Mouse (Mus musculus): ENCODE measurements around the gene Clspn. TPM values are rescaled to one million over a fixed set of nuclear protein-coding genes. Genes with fewer than 3 reads are reported as not detected.

The Clspn gene
- polyA plus RNA-seq, 1 experiment = 11.4 TPM

GRCm38 (mm10) chr4:126552136-126552535 lies 4.6 kb upstream of the Clspn start:
- Histone ChIP-seq H3K27me3 (ENCODE audit: control insufficient read depth, insufficient read depth, insufficient read length) (no peaks in the 10 kb centered on the region), H3K4me3 (ENCODE audit: insufficient read depth, poor library complexity, severe bottlenecking) (no peak overlapping the region), H3K79me3 (ENCODE audit: low read depth) (no peaks in the 10 kb centered on the region), H3K79me2 (ENCODE audit: control insufficient read depth, insufficient read depth) (peaks cover 3% of the 10 kb centered on the region), H3K36me3 (ENCODE audit: control insufficient read depth, insufficient read depth) (no peaks in the 10 kb centered on the region), H3ac (ENCODE audit: control insufficient read depth, insufficient read length, low read depth) (no peak overlapping the region)
- TF ChIP-seq MYOG (IDR thresholded peaks at IDR 0.05; ENCODE audit: control insufficient read depth, extremely low read depth, insufficient read length) (no peak), MYOD1 (IDR thresholded peaks at IDR 0.05; ENCODE audit: control insufficient read depth, insufficient read length, low read depth) (no peak), CEBPB (IDR thresholded peaks at IDR 0.05; ENCODE audit: low read depth) (no peak), CTCF (IDR thresholded peaks at IDR 0.05; ENCODE audit: control insufficient read depth, insufficient read depth, insufficient read length) (no peak)

DNA sequence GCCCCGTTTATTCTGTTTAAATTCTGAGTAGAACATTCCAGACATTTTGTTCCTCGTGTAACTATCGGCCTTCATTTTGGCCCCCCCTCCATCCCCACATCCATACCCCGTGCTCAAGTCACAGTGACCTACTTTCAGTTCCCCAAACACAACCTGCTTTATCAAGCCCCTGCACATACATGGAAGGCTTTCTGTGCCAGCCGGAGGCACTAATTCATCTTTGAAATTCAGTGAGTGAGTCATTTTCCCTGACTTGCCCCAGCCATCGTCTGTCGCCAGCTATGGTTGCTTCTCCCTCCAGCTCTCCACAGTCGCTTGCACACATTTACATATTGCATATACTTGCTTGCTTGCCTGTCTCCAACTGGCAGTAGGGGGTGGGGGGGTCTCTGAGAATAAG lies 3.6 kb upstream of the Clspn start:
- Histone ChIP-seq H3K79me3 (ENCODE audit: low read depth) (peaks cover 7% of the 10 kb centered on the region), H3K79me2 (ENCODE audit: control insufficient read depth, insufficient read depth) (peaks cover 12% of the 10 kb centered on the region), H3K27me3 (ENCODE audit: control insufficient read depth, insufficient read depth, insufficient read length) (no peaks in the 10 kb centered on the region), H3K36me3 (ENCODE audit: control insufficient read depth, insufficient read depth) (no peaks in the 10 kb centered on the region), H3ac (ENCODE audit: control insufficient read depth, insufficient read length, low read depth) (no peak overlapping the region), H3K4me3 (ENCODE audit: insufficient read depth, poor library complexity, severe bottlenecking) (no peak overlapping the region)
- TF ChIP-seq MAX (IDR thresholded peaks at IDR 0.05) (no peak), MYOD1 (IDR thresholded peaks at IDR 0.05; ENCODE audit: control insufficient read depth, insufficient read length, low read depth) (no peak), USF1 (IDR thresholded peaks at IDR 0.05; ENCODE audit: low read depth) (no peak)

DNA sequence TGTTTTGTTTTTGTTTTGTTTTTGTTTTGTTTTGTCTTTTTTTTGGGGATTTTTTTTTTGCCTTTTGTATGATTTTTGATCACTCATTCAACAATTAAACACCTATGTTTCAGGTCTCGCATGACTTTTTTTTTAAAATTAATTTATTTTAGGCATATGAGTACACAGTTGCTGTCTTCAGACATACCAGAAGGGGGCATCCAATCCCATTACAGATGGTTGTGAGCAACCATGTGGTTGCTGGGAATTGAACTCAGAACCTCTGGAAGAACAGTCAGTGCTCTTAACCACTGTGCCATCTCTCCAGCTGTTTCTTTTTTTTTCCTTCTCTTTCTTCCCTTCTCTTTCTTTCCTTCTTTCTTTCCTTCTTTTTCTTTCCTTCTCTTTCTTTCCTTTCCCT lies 3.0 kb upstream of the Clspn start:
- TF ChIP-seq MYOD1 (IDR thresholded peaks at IDR 0.05; ENCODE audit: control insufficient read depth, insufficient read length, low read depth) (no peak), MAX (IDR thresholded peaks at IDR 0.05) (no peak), USF1 (IDR thresholded peaks at IDR 0.05; ENCODE audit: low read depth) (no peak), CEBPB (IDR thresholded peaks at IDR 0.05; ENCODE audit: low read depth) (no peak), CTCF (IDR thresholded peaks at IDR 0.05; ENCODE audit: control insufficient read depth, insufficient read depth, insufficient read length) (no peak)
- no peak overlapping the region for H3ac ChIP-seq (ENCODE audit: control insufficient read depth, insufficient read length, low read depth)
- H3K27me3 ChIP-seq (ENCODE audit: control insufficient read depth, insufficient read depth, insufficient read length) = no peaks in the 10 kb centered on the region
- H3K36me3 ChIP-seq (ENCODE audit: control insufficient read depth, insufficient read depth) = peaks cover 1% of the 10 kb centered on the region
- peaks cover 18% of the 10 kb centered on the region for H3K79me2 ChIP-seq (ENCODE audit: control insufficient read depth, insufficient read depth)
- H3K4me3 ChIP-seq (ENCODE audit: insufficient read depth, poor library complexity, severe bottlenecking) = no peak overlapping the region
- H3K79me3 ChIP-seq (ENCODE audit: low read depth) = peaks cover 12% of the 10 kb centered on the region

DNA sequence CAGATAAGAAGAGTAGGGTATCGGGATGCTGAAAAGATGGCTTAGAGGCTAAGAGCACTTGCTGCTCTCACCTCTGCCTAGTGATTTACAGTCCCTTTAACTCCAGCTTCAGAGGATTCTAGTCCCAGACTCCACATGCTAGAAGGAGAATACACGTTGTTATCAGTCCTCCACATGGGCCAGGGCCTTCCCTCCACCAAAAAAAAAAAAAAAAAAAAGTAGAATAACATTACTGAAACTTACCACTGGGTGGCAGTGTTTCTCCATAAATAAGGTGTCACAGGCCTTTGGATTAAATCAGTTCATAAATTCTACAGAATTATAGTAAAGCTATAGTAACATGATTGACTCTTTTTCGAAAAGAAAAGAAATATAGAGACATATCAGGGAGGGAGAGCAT lies 2.3 kb upstream of the Clspn start:
- H3K4me3 ChIP-seq (ENCODE audit: insufficient read depth, poor library complexity, severe bottlenecking) = no peak overlapping the region
- H3ac ChIP-seq (ENCODE audit: control insufficient read depth, insufficient read length, low read depth) = no peak overlapping the region
- H3K36me3 ChIP-seq (ENCODE audit: control insufficient read depth, insufficient read depth) = peaks cover 7% of the 10 kb centered on the region
- no peaks in the 10 kb centered on the region for H3K27me3 ChIP-seq (ENCODE audit: control insufficient read depth, insufficient read depth, insufficient read length)
- no peak for TF ChIP-seq FOSL1 (IDR thresholded peaks at IDR 0.05; ENCODE audit: insufficient read depth, low read length, poor library complexity, severe bottlenecking)
- no peak for TF ChIP-seq MYOD1 (IDR thresholded peaks at IDR 0.05; ENCODE audit: control insufficient read depth, insufficient read length, low read depth)
- no peak for TF ChIP-seq MAX (IDR thresholded peaks at IDR 0.05)
- no peak for TF ChIP-seq USF1 (IDR thresholded peaks at IDR 0.05; ENCODE audit: low read depth)
- no peak for TF ChIP-seq CTCF (IDR thresholded peaks at IDR 0.05; ENCODE audit: control insufficient read depth, insufficient read depth, insufficient read length)
- no peak for TF ChIP-seq CEBPB (IDR thresholded peaks at IDR 0.05; ENCODE audit: low read depth)
- H3K79me2 ChIP-seq (ENCODE audit: control insufficient read depth, insufficient read depth) = peaks cover 23% of the 10 kb centered on the region
- peaks cover 13% of the 10 kb centered on the region for H3K79me3 ChIP-seq (ENCODE audit: low read depth)

DNA sequence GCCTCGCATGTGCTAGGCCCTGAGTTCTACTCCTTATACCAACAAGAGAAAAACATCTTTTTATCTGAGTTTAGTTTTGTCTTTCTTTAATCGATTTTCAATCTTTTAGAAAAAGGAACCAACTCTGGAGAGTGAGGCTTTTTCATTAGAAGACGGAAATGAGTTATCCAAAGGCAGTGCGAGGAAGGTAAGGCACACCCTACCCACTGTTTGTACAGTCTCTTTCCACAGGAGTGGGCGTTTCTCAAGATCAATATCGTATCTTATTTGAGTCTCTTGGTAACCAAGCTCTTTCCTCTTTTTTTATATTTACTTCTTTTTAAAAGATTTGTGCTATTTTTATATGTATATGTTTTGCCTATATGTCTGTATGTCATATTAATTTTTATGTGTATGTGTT lies 7.1 kb downstream of the Clspn start:
- H3K79me2 ChIP-seq (ENCODE audit: control insufficient read depth, insufficient read depth) = peaks cover 3% of the 10 kb centered on the region
- H3K79me3 ChIP-seq (ENCODE audit: low read depth) = peaks cover 2% of the 10 kb centered on the region
- TF ChIP-seq MYOG (IDR thresholded peaks at IDR 0.05; ENCODE audit: control insufficient read depth, extremely low read depth, insufficient read length) = no peak
- TF ChIP-seq FOSL1 (IDR thresholded peaks at IDR 0.05; ENCODE audit: insufficient read depth, low read length, poor library complexity, severe bottlenecking) = no peak
- no peak for TF ChIP-seq CTCF (IDR thresholded peaks at IDR 0.05; ENCODE audit: control insufficient read depth, insufficient read depth, insufficient read length)
- no peak for TF ChIP-seq MYOD1 (IDR thresholded peaks at IDR 0.05; ENCODE audit: control insufficient read depth, insufficient read length, low read depth)
- TF ChIP-seq CEBPB (IDR thresholded peaks at IDR 0.05; ENCODE audit: low read depth) = no peak
- TF ChIP-seq MAX (IDR thresholded peaks at IDR 0.05) = no peak
- TF ChIP-seq USF1 (IDR thresholded peaks at IDR 0.05; ENCODE audit: low read depth) = no peak
- peaks cover 91% of the 10 kb centered on the region for H3K36me3 ChIP-seq (ENCODE audit: control insufficient read depth, insufficient read depth)
- H3ac ChIP-seq (ENCODE audit: control insufficient read depth, insufficient read length, low read depth) = no peak overlapping the region
- no peak overlapping the region for H3K4me3 ChIP-seq (ENCODE audit: insufficient read depth, poor library complexity, severe bottlenecking)
- H3K27me3 ChIP-seq (ENCODE audit: control insufficient read depth, insufficient read depth, insufficient read length) = no peaks in the 10 kb centered on the region

- no peak overlapping the region for H3ac ChIP-seq (ENCODE audit: control insufficient read depth, insufficient read length, low read depth)
- H3K36me3 ChIP-seq (ENCODE audit: control insufficient read depth, insufficient read depth) = peaks cover 97% of the 10 kb centered on the region
- peaks cover 10% of the 10 kb centered on the region for H3K79me2 ChIP-seq (ENCODE audit: control insufficient read depth, insufficient read depth)
- no peak for TF ChIP-seq CTCF (IDR thresholded peaks at IDR 0.05; ENCODE audit: control insufficient read depth, insufficient read depth, insufficient read length)
- TF ChIP-seq MAX (IDR thresholded peaks at IDR 0.05) = no peak
- TF ChIP-seq MYOG (IDR thresholded peaks at IDR 0.05; ENCODE audit: control insufficient read depth, extremely low read depth, insufficient read length) = no peak
- TF ChIP-seq CEBPB (IDR thresholded peaks at IDR 0.05; ENCODE audit: low read depth) = no peak
- TF ChIP-seq FOSL1 (IDR thresholded peaks at IDR 0.05; ENCODE audit: insufficient read depth, low read length, poor library complexity, severe bottlenecking) = no peak
- TF ChIP-seq USF1 (IDR thresholded peaks at IDR 0.05; ENCODE audit: low read depth) = no peak
- TF ChIP-seq MYOD1 (IDR thresholded peaks at IDR 0.05; ENCODE audit: control insufficient read depth, insufficient read length, low read depth) = no peak
- H3K27me3 ChIP-seq (ENCODE audit: control insufficient read depth, insufficient read depth, insufficient read length) = no peaks in the 10 kb centered on the region
- H3K4me3 ChIP-seq (ENCODE audit: insufficient read depth, poor library complexity, severe bottlenecking) = no peak overlapping the region
- peaks cover 5% of the 10 kb centered on the region for H3K79me3 ChIP-seq (ENCODE audit: low read depth)
These were observed 10.5 kb downstream of the Clspn start for GRCm38 (mm10) chr4:126567243-126567642.
